Mouse (Mus musculus) neural tube, embryonic 11.5 days (tissue): Measurements from ENCODE around the gene Gm45837. TPM values are rescaled to one million over a fixed set of nuclear protein-coding genes. Genes with fewer than 3 reads are reported as not detected.

Source experiments
- ATAC-seq: fragments of 200-750 bp; cut with Nextera tagmentation; 2 replicates; pipeline ENCODE4 v1.8.0; 2017; ENCODE audit warnings: moderate number of reproducible peaks, mild to moderate bottlenecking, moderate TSS enrichment, moderate library complexity; ENCODE audit not compliant: insufficient read depth, low FRiP score, low TSS enrichment
- DNase-seq: peaks from one replicate; pipeline ENCODE4 v3.0.0-alpha.2; 2015; ENCODE audit warnings: low spot score
- H3K27ac ChIP-seq: fragments of 300-500 bp; sonication (generic); 2 replicates; pipeline ENCODE4 v1.5.1; 2014; ENCODE audit warnings: low read depth, mild to moderate bottlenecking, low read length
- H3K27me3 ChIP-seq: fragments of 300-500 bp; sonication (generic); 2 replicates; pipeline ENCODE4 v1.6.1; 2014; ENCODE audit warnings: mild to moderate bottlenecking, low read length, mixed read lengths; ENCODE audit not compliant: control insufficient read depth, insufficient read depth
- H3K36me3 ChIP-seq: fragments of 300-500 bp; sonication (generic); 2 replicates; pipeline ENCODE4 v1.6.1; 2014; ENCODE audit warnings: mild to moderate bottlenecking, low read length, moderate library complexity, mixed read lengths; ENCODE audit not compliant: control insufficient read depth, insufficient read depth
- H3K4me1 ChIP-seq: fragments of 300-500 bp; sonication (generic); 2 replicates; pipeline ENCODE4 v1.6.1; 2014; ENCODE audit warnings: low read length, mixed read lengths; ENCODE audit not compliant: control insufficient read depth, insufficient read depth
- H3K4me2 ChIP-seq: fragments of 300-500 bp; sonication (generic); 2 replicates; pipeline ENCODE4 v1.6.1; 2014; ENCODE audit warnings: low read depth, mild to moderate bottlenecking, moderate library complexity
- H3K4me3 ChIP-seq: fragments of 300-500 bp; sonication (generic); 2 replicates; pipeline ENCODE4 v1.5.1; 2014; ENCODE audit warnings: low read depth, low read length
- H3K9ac ChIP-seq: fragments of 300-500 bp; sonication (generic); 2 replicates; pipeline ENCODE4 v1.6.1; 2014; ENCODE audit warnings: mild to moderate bottlenecking, low read length
- H3K9me3 ChIP-seq: fragments of 300-500 bp; sonication (generic); 2 replicates; pipeline ENCODE4 v1.6.1; 2016; ENCODE audit warnings: low read length; ENCODE audit not compliant: control insufficient read depth
- WGBS: fragments of 180-500 bp; shearing (Covaris S2); extraction: QIAGEN DNeasy Blood & Tissue Kit; methylation state at CpG from one replicate; pipeline ENCODE4 v1.1.7; 2014; 5-methylcytosine and 5-hydroxymethylcytosine counted together
- polyA plus RNA-seq: library from polyadenylated mRNA; unstranded; fragments of >200 nt; fragmentation: Nextera tagmentation; extraction: Ambion mirVana; gene quantifications from 2 replicates; pipeline ENCODE4 v1.2.1, GENCODE M21; 2014

Gm45837 gene
- polyA plus RNA-seq, 1 experiment from 2014 or later: not detected

DNA sequence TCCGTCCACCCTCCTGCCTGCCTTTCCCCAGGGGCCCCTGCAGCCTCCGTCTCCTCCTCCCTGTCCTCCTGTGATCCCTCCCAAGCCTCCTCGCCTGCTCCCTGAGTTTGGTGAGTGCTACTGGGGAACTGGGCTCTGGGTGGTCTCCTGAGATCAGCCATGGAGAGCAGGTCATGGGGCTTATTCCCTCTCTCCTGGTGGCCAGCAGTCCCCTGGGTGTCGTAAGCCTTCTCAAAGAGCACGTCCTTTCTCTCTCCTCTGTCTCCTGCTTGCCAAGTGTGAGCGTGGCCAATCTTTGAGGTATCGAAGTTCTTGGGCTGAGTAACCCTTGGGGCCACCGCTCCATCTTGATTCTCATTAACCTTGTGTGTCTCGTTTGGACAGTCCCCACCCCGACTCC lies 25.8 kb upstream of the Gm45837 start:
- 65% methylated on average over 10 of the region's 10 CpGs for WGBS
- Histone ChIP-seq H3K9ac (no peak overlapping the region), H3K36me3 (no peaks in the 10 kb centered on the region), H3K27ac (no peak overlapping the region), H3K4me3 (no peak overlapping the region), H3K27me3 (no peaks in the 10 kb centered on the region), H3K4me1 (peaks cover 4% of the 10 kb centered on the region; the same call in 1 of the 2 replicates), H3K9me3 (no peaks in the 10 kb centered on the region), H3K4me2 (no peak overlapping the region)
- DNase-seq (no peak), ATAC-seq (no peak)

- Histone ChIP-seq H3K4me2 (no peak overlapping the region), H3K27ac (no peak overlapping the region), H3K9me3 (no peaks in the 10 kb centered on the region), H3K36me3 (no peaks in the 10 kb centered on the region), H3K9ac (no peak overlapping the region), H3K4me3 (no peak overlapping the region), H3K27me3 (no peaks in the 10 kb centered on the region), H3K4me1 (peaks cover 4% of the 10 kb centered on the region; the same call in 1 of the 2 replicates)
- 43% methylated on average over 6 of the region's 6 CpGs for WGBS
- DNase-seq (no peak), ATAC-seq (no peak)
These were observed 25.4 kb upstream of the Gm45837 start for GRCm38 (mm10) chr7:101385331-101385733.

GRCm38 (mm10) chr7:101385866-101386452 lies 24.7 kb upstream of the Gm45837 start:
- Histone ChIP-seq H3K9me3 (no peaks in the 10 kb centered on the region), H3K4me1 (peaks cover 4% of the 10 kb centered on the region; the same call in 1 of the 2 replicates), H3K4me3 (no peak overlapping the region), H3K36me3 (no peaks in the 10 kb centered on the region), H3K27ac (no peak overlapping the region), H3K27me3 (no peaks in the 10 kb centered on the region), H3K4me2 (no peak overlapping the region), H3K9ac (no peak overlapping the region)
- WGBS: 64% methylated on average over 10 of the region's 10 CpGs
- DNase-seq (no peak), ATAC-seq (no peak)

- Histone ChIP-seq H3K4me1 (peaks cover 4% of the 10 kb centered on the region; the same call in 1 of the 2 replicates), H3K27me3 (no peaks in the 10 kb centered on the region), H3K27ac (no peak overlapping the region), H3K4me2 (no peak overlapping the region), H3K9me3 (no peaks in the 10 kb centered on the region), H3K9ac (no peak overlapping the region), H3K4me3 (no peak overlapping the region), H3K36me3 (no peaks in the 10 kb centered on the region)
- DNase-seq: no peak
- WGBS: 89% methylated on average over 6 of the region's 6 CpGs
- ATAC-seq: no peak
These were observed 21.4 kb upstream of the Gm45837 start for GRCm38 (mm10) chr7:101389256-101389655.

DNA sequence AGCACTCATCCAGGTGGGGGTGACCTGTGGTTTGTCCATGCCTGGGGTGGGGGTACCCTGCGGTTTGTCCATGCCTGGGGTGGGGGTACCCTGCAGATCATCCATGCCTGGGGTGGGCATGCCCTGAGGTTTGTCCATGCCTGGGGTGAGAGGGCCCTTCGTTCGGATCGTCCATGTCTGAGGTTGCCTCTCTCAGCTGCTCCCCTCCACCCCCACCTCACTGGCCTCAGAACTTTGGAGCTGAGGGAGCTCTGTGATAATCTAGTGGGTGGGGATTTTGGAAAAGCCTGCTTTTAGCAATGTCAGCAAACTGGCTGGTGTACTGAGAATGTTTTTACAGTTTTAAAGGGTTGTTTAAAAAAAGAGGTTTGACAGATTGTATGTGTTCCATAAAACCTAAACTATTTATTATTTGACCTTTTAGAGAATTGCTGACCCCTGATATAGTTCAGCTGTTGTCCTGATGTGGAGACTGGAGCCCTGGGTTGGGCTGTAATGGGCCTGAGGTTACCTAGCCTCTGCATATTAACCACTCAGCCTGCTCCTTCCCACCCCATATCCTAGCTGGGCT lies 18.7 kb upstream of the Gm45837 start:
- DNase-seq (no peak), ATAC-seq (no peak)
- Histone ChIP-seq H3K4me3 (no peak overlapping the region), H3K9ac (no peak overlapping the region), H3K36me3 (no peaks in the 10 kb centered on the region), H3K27ac (no peak overlapping the region), H3K9me3 (no peaks in the 10 kb centered on the region), H3K4me1 (no peaks in the 10 kb centered on the region; the same call in 1 of the 2 replicates), H3K27me3 (no peaks in the 10 kb centered on the region), H3K4me2 (no peak overlapping the region)
- 84% methylated on average over 4 of the region's 4 CpGs for WGBS

DNA sequence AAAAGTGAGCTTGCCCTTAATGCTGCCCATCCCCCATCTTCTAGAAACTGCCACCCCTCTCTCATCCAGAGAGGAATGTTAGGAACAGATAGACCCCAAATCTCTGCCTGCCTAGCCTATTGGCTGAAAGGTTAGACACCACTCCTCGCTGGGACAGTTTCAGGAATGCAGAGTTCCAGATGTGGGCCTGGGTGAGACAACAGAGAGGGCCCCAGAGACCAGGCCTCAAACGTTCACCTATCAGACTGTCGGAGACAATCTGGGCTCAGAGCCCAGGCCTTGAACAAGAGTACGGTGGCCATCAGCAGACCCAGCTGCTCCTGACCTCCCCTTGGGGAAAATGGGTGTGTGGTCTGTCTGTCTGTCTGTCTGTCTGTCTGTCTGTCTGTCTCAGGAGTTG lies 17.7 kb upstream of the Gm45837 start:
- WGBS: 62% methylated on average over 4 of the region's 4 CpGs
- Histone ChIP-seq H3K9me3 (no peaks in the 10 kb centered on the region), H3K9ac (no peak overlapping the region), H3K4me2 (no peak overlapping the region), H3K36me3 (no peaks in the 10 kb centered on the region), H3K4me1 (no peaks in the 10 kb centered on the region; the same call in 1 of the 2 replicates), H3K27me3 (no peaks in the 10 kb centered on the region), H3K4me3 (no peak overlapping the region), H3K27ac (no peak overlapping the region)
- ATAC-seq (no peak), DNase-seq (no peak)

DNA sequence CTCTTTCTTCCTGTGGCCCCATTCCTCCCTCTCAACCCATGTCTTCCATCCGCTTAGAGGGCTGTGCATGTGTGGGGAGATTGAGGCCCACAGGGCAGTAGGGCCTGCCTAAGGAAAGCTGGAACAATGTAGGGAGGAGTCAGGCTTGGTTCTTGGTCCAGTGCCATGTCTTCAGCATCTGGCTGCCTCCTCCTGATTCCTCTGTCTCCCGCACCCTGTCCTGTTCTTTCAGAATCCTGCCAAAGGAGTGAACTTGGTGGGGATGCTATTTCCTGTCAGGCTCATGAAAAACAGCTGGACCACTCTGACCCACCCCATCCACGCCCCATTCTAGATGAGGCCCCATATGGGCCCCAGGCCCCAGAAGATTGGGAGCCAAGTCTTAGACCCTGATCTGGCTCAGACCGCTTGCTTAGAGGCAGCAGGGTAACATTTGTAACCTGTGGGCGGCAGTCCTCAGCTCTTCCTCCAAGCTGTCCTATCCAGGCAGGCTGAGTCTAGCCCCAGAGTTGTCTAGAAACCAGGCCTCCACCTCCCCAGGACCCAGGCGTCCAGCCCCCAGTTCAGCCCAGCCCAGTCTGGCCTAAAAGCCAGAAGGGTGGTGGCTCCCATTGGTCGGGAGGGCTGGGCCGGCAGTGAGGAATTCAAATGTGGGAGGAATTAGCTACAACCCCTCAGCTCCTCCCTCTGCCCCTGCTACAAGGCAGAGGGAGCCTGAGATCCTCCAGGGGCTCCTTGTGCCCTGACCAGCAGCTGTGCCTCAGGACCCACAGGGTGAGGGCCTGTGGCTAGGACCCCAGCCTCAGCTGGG lies 16.8 kb upstream of the Gm45837 start:
- no peak overlapping the region for H3K4me2 ChIP-seq
- WGBS: 40% methylated on average over 8 of the region's 8 CpGs

GRCm38 (mm10) chr7:101394569-101394968 lies 16.1 kb upstream of the Gm45837 start:
- Histone ChIP-seq H3K27me3 (no peaks in the 10 kb centered on the region), H3K36me3 (no peaks in the 10 kb centered on the region), H3K9me3 (no peaks in the 10 kb centered on the region), H3K9ac (no peak overlapping the region), H3K4me3 (no peak overlapping the region), H3K4me1 (no peaks in the 10 kb centered on the region; the same call in 1 of the 2 replicates), H3K4me2 (no peak overlapping the region), H3K27ac (no peak overlapping the region)
- DNase-seq (no peak), ATAC-seq (no peak)
- WGBS: 68% methylated on average over 3 of the region's 3 CpGs

More for the DNA sequence above, 16.8 kb upstream of the Gm45837 start:
- no peak overlapping the region for H3K4me3 ChIP-seq
- no peaks in the 10 kb centered on the region; the same call in 1 of the 2 replicates for H3K4me1 ChIP-seq
- no peak for DNase-seq
- no peak overlapping the region for H3K27ac ChIP-seq
- no peak for ATAC-seq
- no peaks in the 10 kb centered on the region for H3K36me3 ChIP-seq
- no peaks in the 10 kb centered on the region for H3K27me3 ChIP-seq
- H3K9ac ChIP-seq: no peak overlapping the region
- H3K9me3 ChIP-seq: no peaks in the 10 kb centered on the region
